Mouse (Mus musculus) thymus, adult 2 months (tissue): ENCODE results near the gene Aldh1l1. TPM values are rescaled to one million over a fixed set of nuclear protein-coding genes. Genes with fewer than 3 reads are reported as not detected.

Experiments
- DNase-seq: peaks from one replicate; pipeline ENCODE4 v3.0.0; 2021
- H3K27ac ChIP-seq: fragments of 200-500 bp; 2 replicates; pipeline ENCODE4 v1.5.1; 2012; ENCODE audit warnings: low read length, control low read depth; ENCODE audit not compliant: control insufficient read depth, insufficient read depth
- H3K27me3 ChIP-seq: fragments of 200-500 bp; 2 replicates; pipeline ENCODE4 v1.6.1; 2012; ENCODE audit warnings: mild to moderate bottlenecking, low read length, moderate library complexity, mixed read lengths; ENCODE audit not compliant: control insufficient read depth, insufficient read depth
- H3K36me3 ChIP-seq: fragments of 200-500 bp; 2 replicates; pipeline ENCODE4 v1.6.1; 2012; ENCODE audit warnings: mild to moderate bottlenecking, low read length, moderate library complexity; ENCODE audit not compliant: control insufficient read depth, insufficient read depth
- H3K4me1 ChIP-seq: fragments of 200-500 bp; replicated peaks from 2 replicates; pipeline ENCODE4 v1.6.1; 2012; ENCODE audit warnings: low read length; ENCODE audit not compliant: control insufficient read depth, insufficient read depth
- H3K4me3 ChIP-seq: fragments of 200-500 bp; 2 replicates; pipeline ENCODE4 v1.5.1; 2012; ENCODE audit warnings: mild to moderate bottlenecking, low read length, control low read depth, moderate library complexity; ENCODE audit not compliant: control insufficient read depth, insufficient read depth
- CTCF ChIP-seq: fragments of 200-500 bp; IDR thresholded peaks from 2 replicates; pipeline ENCODE4 v1.5.1; 2012; ENCODE audit warnings: mild to moderate bottlenecking, control low read depth, low read length, moderate library complexity, borderline replicate concordance; ENCODE audit not compliant: control insufficient read depth, poor library complexity, insufficient read depth; ENCODE audit errors: extremely low read depth
- POLR2A ChIP-seq: fragments of 200-500 bp; IDR thresholded peaks from 2 replicates; pipeline ENCODE4 v1.6.1; 2012; ENCODE audit warnings: mild to moderate bottlenecking, low read length, control low read depth, moderate library complexity; ENCODE audit not compliant: control insufficient read depth, poor library complexity, insufficient read depth; ENCODE audit errors: extremely low read depth
- WGBS: fragments of 180-500 bp; shearing (Covaris S2); methylation state at CpG from one replicate; pipeline ENCODE4 v1.1.7; 2018; 5-methylcytosine and 5-hydroxymethylcytosine counted together
- polyA plus RNA-seq: library from polyadenylated mRNA; depleted of rRNA; stranded (reverse); fragments of >200 nt; gene quantifications from 2 replicates; pipeline ENCODE4 v1.2.3, GENCODE M21; 2012

The Aldh1l1 gene
- polyA plus RNA-seq, 1 experiment, result 14.8 TPM

DNA sequence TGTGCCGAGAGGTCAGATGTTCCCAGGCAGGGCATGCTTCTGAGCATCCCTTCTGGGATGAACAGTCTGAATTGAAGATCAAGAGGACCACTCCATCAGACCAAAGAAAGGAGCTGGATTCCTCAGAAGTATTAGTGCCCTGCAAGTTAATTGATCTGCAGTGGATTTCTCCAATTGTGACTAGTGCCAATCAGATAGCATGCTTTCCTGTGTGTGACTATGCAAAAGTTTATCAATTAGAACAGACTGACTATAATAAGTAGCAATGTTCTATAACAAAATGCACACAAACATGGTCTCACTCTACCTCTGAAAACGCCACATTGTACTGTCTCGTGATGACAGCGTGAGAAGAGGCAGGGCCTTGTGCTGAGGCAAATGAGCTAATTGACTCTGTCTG, 13.3 kb downstream of the Aldh1l1 start:
- no peaks in the 10 kb centered on the region for H3K27me3 ChIP-seq
- H3K27ac ChIP-seq, result no peak overlapping the region
- H3K4me3 ChIP-seq, result no peak overlapping the region
- WGBS, result 85% methylated on average over 4 of the region's 4 CpGs
- no peak for DNase-seq
- TF ChIP-seq CTCF (no peak), POLR2A (no peak)
- H3K36me3 ChIP-seq, result no peaks in the 10 kb centered on the region
- H3K4me1 ChIP-seq, result no peaks in the 10 kb centered on the region

DNA sequence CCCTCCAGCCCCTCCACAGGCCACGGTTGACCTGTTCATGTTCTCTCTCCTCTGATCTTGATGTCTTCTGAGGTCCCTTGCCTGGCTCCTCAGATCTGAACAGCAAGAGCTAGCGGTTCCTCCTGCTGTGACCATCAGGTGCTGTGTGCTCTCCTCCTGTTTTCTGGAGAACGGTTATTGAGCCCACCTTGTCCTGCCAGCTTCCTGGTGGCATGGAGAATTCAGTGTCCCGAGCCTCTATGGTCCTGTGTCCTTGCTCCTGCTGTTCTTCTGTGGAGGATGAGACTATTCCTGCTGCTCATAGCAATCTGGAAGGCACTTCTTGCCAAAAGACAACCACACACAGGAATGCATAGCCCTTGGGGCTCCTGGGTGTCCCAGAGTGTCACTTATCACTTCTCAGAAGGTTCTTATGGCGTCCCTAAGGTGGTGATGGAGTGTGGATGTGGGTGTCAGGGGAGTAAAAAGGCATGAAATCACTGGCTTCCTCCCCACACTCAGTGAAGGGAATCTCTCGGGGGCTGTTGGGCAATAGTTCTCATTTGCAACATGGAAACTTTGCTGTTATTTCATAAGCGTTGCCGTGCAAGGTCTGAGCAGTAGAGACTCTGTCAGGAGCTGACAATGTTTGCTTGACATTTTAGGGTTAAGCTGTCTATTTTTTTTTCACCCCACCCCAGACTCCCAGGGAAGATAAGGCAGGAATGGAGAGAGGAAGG, 15.2 kb downstream of the Aldh1l1 start:
- WGBS, result 74% methylated on average over 8 of the region's 8 CpGs
- Histone ChIP-seq H3K36me3 (no peaks in the 10 kb centered on the region), H3K27me3 (no peaks in the 10 kb centered on the region), H3K27ac (no peak overlapping the region), H3K4me3 (no peak overlapping the region), H3K4me1 (no peaks in the 10 kb centered on the region)
- TF ChIP-seq CTCF, result no peak
- no peak for TF ChIP-seq POLR2A
- no peak for DNase-seq

- no peaks in the 10 kb centered on the region for H3K27me3 ChIP-seq
- 80% methylated on average over 6 of the region's 6 CpGs for WGBS
- no peak overlapping the region for H3K4me3 ChIP-seq
- no peaks in the 10 kb centered on the region for H3K4me1 ChIP-seq
- no peak for DNase-seq
- no peak for TF ChIP-seq CTCF
- TF ChIP-seq POLR2A, result no peak
- no peak overlapping the region for H3K27ac ChIP-seq
- no peaks in the 10 kb centered on the region for H3K36me3 ChIP-seq
These were observed 19.7 kb downstream of the Aldh1l1 start for GRCm38 (mm10) chr6:90505906-90506305.

- WGBS, result 83% methylated on average over 16 of the region's 16 CpGs
- no peak for DNase-seq
- Histone ChIP-seq H3K36me3 (no peaks in the 10 kb centered on the region), H3K4me3 (no peak overlapping the region), H3K4me1 (no peaks in the 10 kb centered on the region), H3K27ac (no peak overlapping the region), H3K27me3 (no peaks in the 10 kb centered on the region)
- TF ChIP-seq POLR2A (no peak), CTCF (no peak)
These were observed 20.6 kb downstream of the Aldh1l1 start for GRCm38 (mm10) chr6:90506673-90507311.

- Histone ChIP-seq H3K36me3 (no peaks in the 10 kb centered on the region), H3K4me3 (no peak overlapping the region), H3K4me1 (no peaks in the 10 kb centered on the region), H3K27ac (no peak overlapping the region), H3K27me3 (no peaks in the 10 kb centered on the region)
- no peak for DNase-seq
- TF ChIP-seq CTCF (no peak), POLR2A (no peak)
These were observed 21.2 kb downstream of the Aldh1l1 start for GRCm38 (mm10) chr6:90507443-90507842.

- Histone ChIP-seq H3K27ac (no peak overlapping the region), H3K36me3 (no peaks in the 10 kb centered on the region), H3K4me1 (no peaks in the 10 kb centered on the region), H3K27me3 (no peaks in the 10 kb centered on the region), H3K4me3 (no peak overlapping the region)
- TF ChIP-seq CTCF (no peak), POLR2A (no peak)
- 92% methylated on average over 4 of the region's 4 CpGs for WGBS
- DNase-seq, result no peak
These were observed 22.0 kb downstream of the Aldh1l1 start for GRCm38 (mm10) chr6:90508197-90508624.
